Mouse (Mus musculus) intestine, embryonic 16.5 days (tissue): Measurements from ENCODE around the gene Abcb6. TPM values are rescaled to one million over a fixed set of nuclear protein-coding genes. Genes with fewer than 3 reads are reported as not detected.

ENCODE experiments used
- ATAC-seq: fragments of 200-750 bp; cut with Nextera tagmentation; 2 replicates; pipeline ENCODE4 v1.8.0; 2017; ENCODE audit warnings: moderate TSS enrichment, moderate library complexity
- H3K27ac ChIP-seq: fragments of 300-500 bp; sonication (generic); 2 replicates; pipeline ENCODE4 v1.5.1; 2014; ENCODE audit warnings: mild to moderate bottlenecking, low read length
- H3K27me3 ChIP-seq: fragments of 300-500 bp; sonication (generic); replicated peaks from 2 replicates; pipeline ENCODE4 v1.6.1; 2014; ENCODE audit warnings: low read length, control low read depth, mixed read lengths; ENCODE audit not compliant: control insufficient read depth, insufficient read depth
- H3K36me3 ChIP-seq: fragments of 300-500 bp; sonication (generic); 2 replicates; pipeline ENCODE4 v1.6.1; 2014; ENCODE audit warnings: low read length, control low read depth; ENCODE audit not compliant: control insufficient read depth, insufficient read depth
- H3K4me1 ChIP-seq: fragments of 300-500 bp; sonication (generic); 2 replicates; pipeline ENCODE4 v1.6.1; 2014; ENCODE audit warnings: low read length, control low read depth, mixed read lengths; ENCODE audit not compliant: control insufficient read depth, insufficient read depth
- H3K4me2 ChIP-seq: fragments of 300-500 bp; sonication (generic); 2 replicates; pipeline ENCODE4 v1.6.1; 2014; ENCODE audit warnings: low read depth, low read length, control low read depth
- H3K4me3 ChIP-seq: fragments of 300-500 bp; sonication (generic); 2 replicates; pipeline ENCODE4 v1.5.1; 2014; ENCODE audit warnings: mild to moderate bottlenecking, low read length
- H3K9ac ChIP-seq: fragments of 300-500 bp; sonication (generic); 2 replicates; pipeline ENCODE4 v1.6.1; 2014; ENCODE audit warnings: low read depth, low read length
- H3K9me3 ChIP-seq: fragments of 300-500 bp; sonication (generic); 2 replicates; pipeline ENCODE4 v1.6.1; 2016; ENCODE audit warnings: low read length, control low read depth; ENCODE audit not compliant: control insufficient read depth
- WGBS: fragments of 180-500 bp; shearing (Covaris S2); extraction: QIAGEN DNeasy Blood & Tissue Kit; methylation state at CpG from one replicate; pipeline ENCODE4 v1.1.7; 2014; 5-methylcytosine and 5-hydroxymethylcytosine counted together
- polyA plus RNA-seq: library from polyadenylated mRNA; unstranded; fragments of >200 nt; fragmentation: Nextera tagmentation; extraction: Ambion mirVana; gene quantifications from 2 replicates; pipeline ENCODE4 v1.2.1, GENCODE M21; 2015

Gene Abcb6
- polyA plus RNA-seq, 1 experiment from 2014 or later = 27.8 TPM

GRCm38 (mm10) chr1:75211141-75211708 lies 31.0 kb upstream of the Abcb6 start:
- no peaks in the 10 kb centered on the region for H3K27me3 ChIP-seq
- H3K27ac ChIP-seq = 0 out of 2 replicates have a peak overlapping the region, but pooled peaks have one; percentile 42
- H3K4me2 ChIP-seq = peak overlapping the region; percentile 87
- no peak for ATAC-seq
- no peaks in the 10 kb centered on the region for H3K9me3 ChIP-seq
- peak overlapping the region; percentile 90 for H3K4me3 ChIP-seq
- H3K4me1 ChIP-seq = peaks cover 55% of the 10 kb centered on the region
- peaks cover 21% of the 10 kb centered on the region for H3K36me3 ChIP-seq
- H3K9ac ChIP-seq = peak overlapping the region; percentile 96
- 10% methylated on average over 17 of the region's 17 CpGs for WGBS

GRCm38 (mm10) chr1:75210136-75211087 lies 30.2 kb upstream of the Abcb6 start, which contains the start of the genes Glb1l and Stk16:
Gene Glb1l (minus strand): TSS chr1:75210813.
Gene Stk16 (plus strand): TSS chr1:75210838.
- ATAC-seq = peak; percentile 86
- Histone ChIP-seq H3K27me3 (no peaks in the 10 kb centered on the region), H3K27ac (0 out of 2 replicates have a peak within 1 kb of the TSS, but pooled peaks have one; percentile 42), H3K4me1 (peaks cover 55% of the 10 kb centered on the region), H3K4me2 (peak within 1 kb of the TSS; percentile 87), H3K4me3 (peak within 1 kb of the TSS; percentile 90), H3K9ac (peak within 1 kb of the TSS; percentile 96), H3K36me3 (peaks cover 14% of the 10 kb centered on the region), H3K9me3 (no peaks in the 10 kb centered on the region)
- 5% methylated on average over 42 of the region's 42 CpGs for WGBS

GRCm38 (mm10) chr1:75208967-75209678 lies 28.9 kb upstream of the Abcb6 start:
- Histone ChIP-seq H3K27me3 (no peaks in the 10 kb centered on the region), H3K4me3 (peak overlapping the region; percentile 54), H3K27ac (peak overlapping the region; percentile 48; the same call in 1 of the 2 replicates), H3K4me1 (peaks cover 45% of the 10 kb centered on the region), H3K36me3 (peaks cover 13% of the 10 kb centered on the region), H3K9ac (peak overlapping the region; percentile 73), H3K4me2 (peak overlapping the region; percentile 66), H3K9me3 (no peaks in the 10 kb centered on the region)
- WGBS = 11% methylated on average over 34 of the region's 34 CpGs
- ATAC-seq = no peak

GRCm38 (mm10) chr1:75201236-75201635 lies 21.0 kb upstream of the Abcb6 start:
- no peak overlapping the region for H3K4me2 ChIP-seq
- no peaks in the 10 kb centered on the region for H3K9me3 ChIP-seq
- H3K4me3 ChIP-seq = no peak overlapping the region
- ATAC-seq = no peak
- 79% methylated on average over 1 of the region's 1 CpGs for WGBS
- no peak overlapping the region for H3K9ac ChIP-seq
- H3K36me3 ChIP-seq = peaks cover 8% of the 10 kb centered on the region
- H3K27me3 ChIP-seq = no peaks in the 10 kb centered on the region
- no peak overlapping the region for H3K27ac ChIP-seq
- no peaks in the 10 kb centered on the region for H3K4me1 ChIP-seq

- Histone ChIP-seq H3K9ac (peak overlapping the region; percentile 90), H3K4me3 (peak overlapping the region; percentile 91), H3K4me1 (peaks cover 17% of the 10 kb centered on the region), H3K27ac (peak overlapping the region; percentile 98), H3K4me2 (peak overlapping the region; percentile 81), H3K36me3 (peaks cover 8% of the 10 kb centered on the region), H3K9me3 (no peaks in the 10 kb centered on the region), H3K27me3 (no peaks in the 10 kb centered on the region)
- WGBS = under 1% methylated on average over 19 of the region's 19 CpGs
- peak; percentile 66 for ATAC-seq
These were observed 12.3 kb upstream of the Abcb6 start for GRCm38 (mm10) chr1:75192452-75192851.

- Histone ChIP-seq H3K9ac (peak within 1 kb of the TSS; percentile 93), H3K4me2 (peak within 1 kb of the TSS; percentile 81), H3K27ac (peak within 1 kb of the TSS; percentile 98), H3K9me3 (no peaks in the 10 kb centered on the region), H3K4me1 (peaks cover 17% of the 10 kb centered on the region), H3K27me3 (no peaks in the 10 kb centered on the region), H3K36me3 (peaks cover 14% of the 10 kb centered on the region), H3K4me3 (peak within 1 kb of the TSS; percentile 91)
- under 1% methylated on average over 56 of the region's 56 CpGs for WGBS
- peak; percentile 99 for ATAC-seq
These were observed 11.6 kb upstream of the Abcb6 start, which contains the start of the genes Ankzf1 and Atg9a for GRCm38 (mm10) chr1:75191622-75192402. Gene Ankzf1 (plus strand): TSS chr1:75192151. Gene Atg9a (minus strand): TSS chr1:75192196.

- H3K36me3 ChIP-seq = peaks cover 18% of the 10 kb centered on the region
- 41% methylated on average over 5 of the region's 5 CpGs for WGBS
- peaks cover 17% of the 10 kb centered on the region for H3K4me1 ChIP-seq
- H3K4me3 ChIP-seq = peak overlapping the region; percentile 91
- no peak for ATAC-seq
- H3K9me3 ChIP-seq = no peaks in the 10 kb centered on the region
- peak overlapping the region; percentile 93 for H3K9ac ChIP-seq
- H3K4me2 ChIP-seq = peak overlapping the region; percentile 69
- peak overlapping the region; percentile 89 for H3K27ac ChIP-seq
- no peaks in the 10 kb centered on the region for H3K27me3 ChIP-seq
These were observed 11.0 kb upstream of the Abcb6 start for GRCm38 (mm10) chr1:75191258-75191621.

GRCm38 (mm10) chr1:75190577-75190976 lies 10.4 kb upstream of the Abcb6 start:
- no peaks in the 10 kb centered on the region for H3K9me3 ChIP-seq
- peaks cover 25% of the 10 kb centered on the region for H3K36me3 ChIP-seq
- no peak for ATAC-seq
- H3K27ac ChIP-seq = no peak overlapping the region
- 44% methylated on average over 2 of the region's 2 CpGs for WGBS
- H3K4me3 ChIP-seq = peak overlapping the region; percentile 91
- H3K9ac ChIP-seq = peak overlapping the region; percentile 93
- peaks cover 17% of the 10 kb centered on the region for H3K4me1 ChIP-seq
- H3K27me3 ChIP-seq = no peaks in the 10 kb centered on the region
- H3K4me2 ChIP-seq = peak overlapping the region; percentile 69
